Mouse (Mus musculus): Measurements from ENCODE around the gene Agk.

Agk gene

GRCm38 (mm10) chr6:40438936-40439335 lies 114.0 kb downstream of the Agk start, which contains the start of gene Wee2:
TSS of gene Wee2 (plus strand) at chr6:40439088.
- ATAC-seq (ENCODE audit: insufficient number of reproducible peaks, low FRiP score, low TSS enrichment) = no peak

- no peak for ATAC-seq (ENCODE audit: insufficient number of reproducible peaks, low FRiP score, low TSS enrichment)
Observed at GRCm38 (mm10) chr6:40439731-40440130, 114.8 kb downstream of the Agk start.

DNA sequence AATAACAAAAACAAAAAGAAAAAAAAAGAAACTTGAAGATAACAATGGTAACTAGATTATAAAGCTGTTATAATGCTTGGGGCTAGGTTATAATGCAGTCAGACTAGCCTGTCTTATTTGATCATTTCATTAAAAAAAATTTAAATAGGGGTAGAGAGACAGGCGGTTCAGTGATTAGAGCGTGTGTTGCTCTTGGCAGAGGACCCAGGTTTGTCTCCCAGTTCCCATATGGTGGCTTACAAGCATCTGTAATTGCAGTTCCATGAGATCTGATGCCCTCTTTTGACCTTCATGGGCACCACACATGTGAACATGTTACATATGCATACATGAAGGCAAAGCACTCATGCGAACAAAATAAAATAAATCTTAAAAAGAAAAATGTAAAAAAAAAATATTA lies 116.3 kb downstream of the Agk start:
- no peak for ATAC-seq (ENCODE audit: insufficient number of reproducible peaks, low FRiP score, low TSS enrichment)

DNA sequence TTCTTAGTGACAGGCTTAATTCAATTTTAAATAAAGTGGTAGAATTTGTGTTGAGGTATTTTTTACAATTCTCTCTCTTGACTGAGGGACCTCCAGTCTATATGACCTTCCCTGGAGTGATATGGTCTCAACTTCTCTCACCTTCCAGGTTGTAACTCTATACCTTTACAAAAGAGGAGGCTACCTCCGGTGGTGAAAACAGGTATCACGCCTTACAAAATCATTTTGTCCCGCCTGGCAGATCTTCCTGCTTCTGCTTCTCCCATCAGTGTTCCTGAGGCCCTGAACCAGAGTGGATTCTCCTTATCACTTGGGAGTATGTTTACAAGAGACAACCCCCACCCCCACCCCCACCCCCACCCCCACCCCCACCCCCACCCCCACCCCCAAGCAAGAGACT lies 116.8 kb downstream of the Agk start:
- ATAC-seq (ENCODE audit: insufficient number of reproducible peaks, low FRiP score, low TSS enrichment) = no peak

DNA sequence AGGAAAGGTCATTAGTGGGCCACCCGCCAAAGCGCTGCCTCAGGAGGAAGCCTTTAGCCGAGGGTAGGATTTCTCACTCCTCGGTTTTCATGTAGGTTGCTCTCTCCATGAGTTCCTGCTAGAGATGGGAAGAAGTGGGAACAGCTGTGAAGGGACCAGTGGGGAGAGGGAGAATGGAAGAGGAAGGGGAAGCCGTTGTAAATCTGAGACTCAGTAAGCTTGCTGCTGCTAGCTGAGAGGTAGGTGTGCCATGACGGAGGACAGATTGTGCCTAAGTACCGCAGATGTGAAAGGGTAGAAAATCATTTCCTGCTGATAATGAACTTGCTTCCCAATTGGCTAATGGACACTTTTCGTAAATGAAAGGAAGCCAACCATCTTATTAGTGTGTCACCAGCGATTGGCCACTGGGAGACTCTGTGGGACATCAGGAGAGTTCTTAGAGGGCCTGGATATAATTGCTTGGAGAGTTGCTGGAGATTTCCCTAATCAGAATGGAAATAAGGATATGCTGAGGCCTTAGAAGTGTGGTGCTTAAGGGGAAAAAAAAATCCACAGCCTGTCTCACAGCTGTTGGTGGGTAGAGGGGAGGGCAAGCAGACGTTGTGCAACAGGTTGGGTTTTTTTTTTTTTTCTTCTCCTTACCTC lies 118.4 kb downstream of the Agk start:
- ATAC-seq (ENCODE audit: insufficient number of reproducible peaks, low FRiP score, low TSS enrichment) = no peak

Data from cerebellum, adult (tissue).